Mouse (Mus musculus) cerebellum, adult 11-12 months (tissue): ENCODE measurements around the gene Polr2b.

Experiments
- DNase-seq: peaks from one replicate; pipeline ENCODE4 v3.0.0; 2022

The Polr2b gene

DNA sequence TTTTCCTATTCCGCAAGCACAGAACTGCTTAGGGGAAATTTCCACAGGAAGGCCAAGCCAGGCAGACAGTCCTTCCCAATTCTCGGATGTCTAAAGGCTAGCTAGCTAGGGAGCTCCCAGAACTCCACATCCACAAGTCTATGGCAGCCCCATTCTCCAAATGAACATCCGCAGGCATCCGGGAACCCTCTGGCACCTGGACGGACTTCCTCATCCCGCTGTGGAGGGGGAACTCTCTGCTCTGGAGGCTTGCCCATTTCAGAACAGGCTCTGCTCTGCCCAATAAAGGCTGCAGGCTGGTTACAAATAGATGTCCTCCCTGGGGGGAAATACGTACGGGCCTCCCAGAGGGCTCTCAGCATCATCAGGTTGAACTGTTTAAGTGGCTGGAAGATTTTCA is 56.4 kb downstream of the Polr2b start:
- no peak for DNase-seq

GRCm38 (mm10) chr5:77367145-77367544 is 57.2 kb downstream of the Polr2b start:
- DNase-seq, result no peak

DNA sequence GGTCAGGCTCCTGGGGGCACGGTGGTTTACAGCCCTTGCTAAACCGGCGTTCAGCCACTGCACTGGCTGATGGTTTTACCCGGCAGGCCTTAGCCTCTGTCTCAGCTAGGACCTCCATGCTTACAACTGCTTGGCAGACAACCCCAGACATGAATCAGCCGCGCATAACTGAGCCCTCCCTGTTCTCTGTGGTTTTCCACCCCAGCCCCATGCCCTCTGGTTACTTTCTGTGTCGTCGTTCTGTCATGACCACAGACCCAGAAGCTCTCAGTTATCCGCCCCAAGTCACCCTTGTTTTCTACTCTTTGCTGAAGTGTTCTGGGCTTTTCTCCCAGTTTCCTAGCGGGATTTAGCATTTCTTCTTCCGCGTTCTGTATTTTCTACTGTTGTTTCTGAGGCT is 57.7 kb downstream of the Polr2b start:
- no peak for DNase-seq

DNA sequence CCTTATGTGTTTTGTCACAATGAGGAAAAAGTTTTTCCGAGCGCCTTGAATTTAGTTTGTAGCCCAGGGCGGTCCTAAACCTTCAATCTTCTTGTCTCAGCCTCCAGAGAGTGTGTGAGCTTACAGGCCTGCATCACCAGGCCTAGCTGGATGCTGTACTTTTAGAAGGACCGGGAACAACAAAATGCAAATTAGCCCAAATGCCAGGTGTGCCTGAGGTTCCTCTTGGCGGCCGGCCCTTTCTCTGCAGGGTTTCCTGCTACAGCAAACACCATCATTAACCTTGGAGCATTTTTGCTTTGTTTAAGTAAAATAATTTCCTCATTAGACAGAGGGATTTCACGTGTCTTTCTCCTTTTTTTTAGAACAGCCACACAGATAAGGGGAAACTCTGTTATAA is 58.2 kb downstream of the Polr2b start:
- no peak for DNase-seq

GRCm38 (mm10) chr5:77369394-77369793 is 59.4 kb downstream of the Polr2b start:
- DNase-seq, result no peak

GRCm38 (mm10) chr5:77370378-77370892 is 60.5 kb downstream of the Polr2b start:
- no peak for DNase-seq

GRCm38 (mm10) chr5:77372242-77372641 is 62.3 kb downstream of the Polr2b start:
- no peak for DNase-seq

- no peak for DNase-seq
Measured at GRCm38 (mm10) chr5:77372778-77373177, 62.8 kb downstream of the Polr2b start.

DNA sequence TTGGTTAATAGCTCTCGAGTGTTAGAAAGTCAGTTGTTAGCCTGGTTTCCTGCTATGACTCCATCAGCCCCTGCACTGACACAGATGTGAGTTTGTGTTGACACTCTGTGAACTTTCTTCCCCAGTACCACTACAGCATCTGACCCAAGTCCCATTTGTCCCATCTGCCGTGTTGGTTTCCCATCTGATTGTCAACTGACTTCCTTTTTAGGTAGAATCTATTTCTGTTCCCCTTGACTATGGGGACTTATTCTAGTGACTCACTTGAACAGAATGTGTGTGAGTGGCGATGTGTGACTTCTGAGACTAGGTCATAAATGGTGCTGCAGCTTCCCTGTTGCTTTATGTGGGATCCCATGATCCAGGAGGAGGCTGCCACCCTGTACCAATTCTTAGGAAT is 65.0 kb downstream of the Polr2b start:
- no peak for DNase-seq

DNA sequence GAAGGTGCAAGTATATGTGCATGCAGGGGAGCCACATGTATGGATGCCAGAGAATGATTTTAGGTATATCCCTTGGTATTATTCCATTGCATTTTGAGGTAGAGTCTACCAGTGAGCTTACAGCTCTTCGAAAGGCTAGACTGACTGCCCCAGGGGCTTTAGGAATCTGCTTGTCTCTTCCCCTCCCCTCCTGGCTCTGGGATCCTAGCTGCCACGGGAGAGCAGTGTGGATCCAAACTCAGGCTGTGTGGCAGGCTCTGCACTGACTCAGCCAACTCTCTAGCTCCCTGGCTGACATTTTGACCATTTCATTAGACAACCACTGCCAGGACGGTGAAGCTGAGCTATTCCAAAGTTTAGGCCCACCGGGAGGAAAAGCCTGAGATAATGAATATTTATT is 65.6 kb downstream of the Polr2b start:
- DNase-seq, result no peak

DNA sequence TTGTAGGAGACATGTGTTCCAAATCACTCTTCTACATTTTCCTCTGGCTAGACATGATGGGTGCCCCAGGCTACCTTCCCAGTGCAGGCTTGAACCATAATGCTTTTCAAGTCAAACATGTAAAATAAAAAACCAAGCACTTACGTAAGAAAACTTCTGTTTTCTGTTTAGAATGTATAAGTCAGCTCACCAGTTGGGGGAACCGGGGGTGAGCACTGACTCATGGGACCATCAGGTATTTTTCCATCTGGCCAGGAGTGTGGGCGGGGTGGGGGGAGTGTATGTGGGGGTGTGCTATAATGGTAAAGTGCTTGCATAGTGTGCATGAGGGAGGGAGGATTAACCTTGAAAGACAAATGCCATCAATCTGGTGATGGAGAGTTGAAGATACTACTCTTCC is 68.1 kb downstream of the Polr2b start:
- no peak for DNase-seq

GRCm38 (mm10) chr5:77379434-77380135 is 69.6 kb downstream of the Polr2b start:
- no peak for DNase-seq

- DNase-seq, result no peak
Measured at GRCm38 (mm10) chr5:77380321-77380901, 70.5 kb downstream of the Polr2b start.

DNA sequence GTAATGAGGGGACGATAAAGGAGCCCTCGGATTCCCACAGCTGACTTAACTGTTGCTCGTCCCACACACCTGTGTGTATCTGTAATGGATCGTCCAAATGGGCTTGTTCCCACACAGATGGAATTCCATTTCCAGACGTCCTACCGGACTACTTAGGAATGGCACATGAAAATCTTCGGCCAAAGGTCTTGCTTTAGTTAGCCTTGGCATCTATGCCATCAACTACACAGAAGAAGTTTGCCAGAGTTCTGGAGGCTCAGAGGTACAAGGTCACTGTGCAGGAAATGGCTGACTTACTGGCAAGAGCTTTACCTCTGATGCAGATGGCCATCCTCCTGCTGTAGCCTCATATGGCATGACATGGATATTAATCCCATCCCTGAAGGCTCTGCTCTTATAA is 71.3 kb downstream of the Polr2b start:
- DNase-seq, result no peak

- DNase-seq, result no peak
Measured at GRCm38 (mm10) chr5:77381686-77382085, 71.7 kb downstream of the Polr2b start.

GRCm38 (mm10) chr5:77383799-77384554 is 74.0 kb downstream of the Polr2b start:
- no peak for DNase-seq

- no peak for DNase-seq
Measured at GRCm38 (mm10) chr5:77384724-77385123, 74.8 kb downstream of the Polr2b start.

GRCm38 (mm10) chr5:77385221-77385620 is 75.3 kb downstream of the Polr2b start:
- DNase-seq, result no peak

DNA sequence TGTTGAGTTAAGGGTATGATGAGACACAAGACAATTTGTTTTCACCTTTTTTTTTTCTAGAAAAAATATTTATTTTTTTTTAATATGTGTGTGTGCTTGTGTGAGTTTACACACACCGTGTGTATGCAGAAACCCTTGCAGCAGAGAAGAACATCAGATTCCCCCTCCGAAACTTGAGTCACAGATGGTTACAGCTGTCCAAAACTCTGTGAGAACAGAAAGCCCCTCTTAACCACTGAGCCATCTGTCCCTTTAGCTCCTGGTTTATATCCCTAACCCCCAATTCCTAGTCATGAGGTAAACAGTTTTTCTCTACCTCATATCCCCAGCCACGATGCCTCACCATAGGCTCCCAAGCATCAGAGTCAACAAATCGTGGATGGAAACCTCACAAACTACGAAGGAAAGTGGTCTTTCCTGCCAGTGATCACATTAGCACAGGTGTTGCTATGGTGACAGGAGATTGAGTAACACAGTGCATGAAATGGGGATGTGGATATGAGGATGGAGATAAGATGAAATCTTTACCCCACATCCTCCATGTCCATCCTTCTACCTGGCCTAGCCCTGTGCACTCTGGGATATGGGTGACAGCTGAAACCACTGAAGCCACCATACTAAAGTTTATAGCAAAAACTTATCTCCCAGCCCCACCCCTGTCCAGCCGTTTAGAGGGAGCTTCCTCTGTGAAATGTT is 76.1 kb downstream of the Polr2b start:
- no peak for DNase-seq

GRCm38 (mm10) chr5:77386596-77387413 is 76.9 kb downstream of the Polr2b start:
- no peak for DNase-seq

DNA sequence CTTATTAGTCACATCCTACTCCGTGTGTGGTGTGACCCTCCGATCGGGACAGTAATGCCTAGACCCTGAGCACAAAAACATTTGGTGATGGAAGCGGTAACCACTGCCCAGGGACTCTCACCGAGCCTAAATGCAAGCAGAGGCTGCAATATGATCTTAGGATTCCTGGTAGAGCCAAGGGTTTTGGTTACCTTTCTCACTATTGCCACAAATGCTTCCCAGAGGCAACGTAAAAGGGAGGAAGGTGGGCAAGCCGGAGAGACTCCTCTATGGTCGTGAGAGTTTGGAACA is 77.4 kb downstream of the Polr2b start:
- no peak for DNase-seq

GRCm38 (mm10) chr5:77388359-77388758 is 78.4 kb downstream of the Polr2b start:
- no peak for DNase-seq

- DNase-seq, result no peak
Measured at GRCm38 (mm10) chr5:77390272-77390671, 80.3 kb downstream of the Polr2b start.
